Mouse (Mus musculus) heart, embryonic 16.5 days (tissue): ENCODE results near the gene Lyg1. TPM values are rescaled to one million over a fixed set of nuclear protein-coding genes. Genes with fewer than 3 reads are reported as not detected.
"Not testable (repeated sequence)": the region's sequence is repeated elsewhere in the genome, so short reads cannot be mapped to it uniquely, and the experiment has no call there.

Source experiments
- ATAC-seq: fragments of 200-750 bp; cut with Nextera tagmentation; replicated peaks from 2 replicates; pipeline ENCODE4 v1.8.0; 2017; ENCODE audit warnings: moderate number of reproducible peaks; ENCODE audit not compliant: insufficient read depth, low FRiP score; ENCODE audit errors: extremely low read depth
- H3K27ac ChIP-seq: fragments of 300-500 bp; sonication (generic); 2 replicates; pipeline ENCODE4 v1.5.1; 2014; ENCODE audit warnings: mild to moderate bottlenecking, low read length, control low read depth, moderate library complexity
- H3K27me3 ChIP-seq: fragments of 300-500 bp; sonication (generic); 2 replicates; pipeline ENCODE4 v1.6.1; 2014; ENCODE audit warnings: low read length, mixed read lengths; ENCODE audit not compliant: control insufficient read depth, insufficient read depth
- H3K36me3 ChIP-seq: fragments of 300-500 bp; sonication (generic); 2 replicates; pipeline ENCODE4 v1.6.1; 2014; ENCODE audit not compliant: control insufficient read depth, insufficient read depth
- H3K4me1 ChIP-seq: fragments of 300-500 bp; sonication (generic); 2 replicates; pipeline ENCODE4 v1.6.1; 2014; ENCODE audit warnings: low read length, mixed read lengths; ENCODE audit not compliant: control insufficient read depth, insufficient read depth
- H3K4me2 ChIP-seq: fragments of 300-500 bp; sonication (generic); 2 replicates; pipeline ENCODE4 v1.6.1; 2014; ENCODE audit warnings: low read depth, mild to moderate bottlenecking, control low read depth, low read length
- H3K4me3 ChIP-seq: fragments of 300-500 bp; sonication (generic); 2 replicates; pipeline ENCODE4 v1.5.1; 2014; ENCODE audit warnings: mild to moderate bottlenecking, control low read depth, low read length
- H3K9ac ChIP-seq: fragments of 300-500 bp; sonication (generic); 2 replicates; pipeline ENCODE4 v1.6.1; 2014; ENCODE audit warnings: low read length, control low read depth
- H3K9me3 ChIP-seq: fragments of 300-500 bp; sonication (generic); replicated peaks from 2 replicates; pipeline ENCODE4 v1.6.1; 2016; ENCODE audit warnings: low read length; ENCODE audit not compliant: control insufficient read depth
- WGBS: fragments of 180-500 bp; shearing (Covaris S2); extraction: QIAGEN DNeasy Blood & Tissue Kit; methylation state at CpG from one replicate; pipeline ENCODE4 v1.1.7; 2014; 5-methylcytosine and 5-hydroxymethylcytosine counted together
- polyA plus RNA-seq: library from polyadenylated mRNA; unstranded; fragments of >200 nt; fragmentation: Nextera tagmentation; extraction: Ambion mirVana; gene quantifications from 2 replicates; pipeline ENCODE4 v1.2.1, GENCODE M21; 2015

The Lyg1 gene
- polyA plus RNA-seq, 1 experiment from 2014 or later: not detected

- peak overlapping the region; percentile 94 for H3K27ac ChIP-seq
- WGBS: 34% methylated on average over 3 of the region's 3 CpGs
- H3K9ac ChIP-seq: peak overlapping the region; percentile 94
- H3K36me3 ChIP-seq: peaks cover 29% of the 10 kb centered on the region
- no peaks in the 10 kb centered on the region for H3K9me3 ChIP-seq
- H3K4me3 ChIP-seq: peak overlapping the region; percentile 86
- H3K4me2 ChIP-seq: peak overlapping the region; percentile 94
- no peaks in the 10 kb centered on the region for H3K27me3 ChIP-seq
- no peak for ATAC-seq
- peaks cover 15% of the 10 kb centered on the region for H3K4me1 ChIP-seq
Measured at GRCm38 (mm10) chr1:37996226-37996625, 38.7 kb upstream of the Lyg1 start.

DNA sequence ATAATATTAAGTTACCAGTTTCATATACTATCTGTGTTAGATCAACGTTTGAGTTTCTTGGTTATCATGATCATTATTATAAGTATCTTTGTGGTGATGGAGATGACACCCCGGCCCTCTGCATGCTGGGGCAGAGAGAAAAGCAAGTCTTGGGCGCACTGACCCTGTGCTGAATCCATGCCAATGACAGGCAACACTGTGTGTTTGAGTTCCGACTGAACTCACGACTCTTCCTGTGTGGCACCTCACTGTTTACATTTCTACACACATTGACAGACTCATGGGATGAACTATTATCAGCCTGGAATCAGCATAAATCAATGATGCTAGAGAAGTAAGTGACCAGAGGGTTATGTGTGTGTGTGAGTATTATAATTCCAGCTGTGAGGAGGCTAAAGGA lies 30.3 kb upstream of the Lyg1 start:
- H3K4me3 ChIP-seq: no peak overlapping the region
- H3K36me3 ChIP-seq: peaks cover 53% of the 10 kb centered on the region
- no peaks in the 10 kb centered on the region for H3K4me1 ChIP-seq
- 85% methylated on average over 5 of the region's 5 CpGs for WGBS
- no peak overlapping the region for H3K4me2 ChIP-seq
- ATAC-seq: no peak
- no peaks in the 10 kb centered on the region for H3K27me3 ChIP-seq
- H3K9me3 ChIP-seq: no peaks in the 10 kb centered on the region
- no peak overlapping the region for H3K27ac ChIP-seq
- no peak overlapping the region for H3K9ac ChIP-seq

- Histone ChIP-seq H3K4me3 (no peak overlapping the region), H3K9me3 (no peaks in the 10 kb centered on the region), H3K4me2 (no peak overlapping the region), H3K27ac (no peak overlapping the region), H3K9ac (no peak overlapping the region), H3K36me3 (peaks cover 42% of the 10 kb centered on the region), H3K4me1 (no peaks in the 10 kb centered on the region), H3K27me3 (no peaks in the 10 kb centered on the region)
- WGBS: 75% methylated on average over 9 of the region's 9 CpGs
- ATAC-seq: no peak
Measured at GRCm38 (mm10) chr1:37985764-37986323, 28.3 kb upstream of the Lyg1 start.

DNA sequence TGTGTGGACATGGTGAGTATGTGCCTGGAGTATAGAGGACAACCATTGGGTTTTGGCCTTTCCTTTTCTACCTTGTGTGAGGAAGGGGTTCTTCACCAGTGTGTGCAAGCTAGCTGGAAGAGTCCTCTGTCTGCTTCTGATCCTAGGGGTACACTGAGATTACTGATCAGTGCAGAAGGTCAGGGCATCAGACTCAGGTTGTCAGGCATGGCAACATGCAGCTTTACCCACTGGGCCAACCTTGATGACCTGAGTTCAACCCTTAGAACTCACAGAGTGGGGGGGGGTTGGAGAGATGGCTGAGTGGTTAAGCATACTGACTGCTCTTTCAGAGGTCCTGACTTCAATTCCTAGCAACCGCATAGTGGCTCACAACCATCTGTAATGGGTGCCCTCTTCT lies 26.8 kb upstream of the Lyg1 start:
- ATAC-seq: no peak
- 97% methylated on average over 1 of the region's 1 CpGs for WGBS

GRCm38 (mm10) chr1:37977303-37977702 lies 19.7 kb upstream of the Lyg1 start:
- ATAC-seq: no peak

More for the DNA sequence above, 26.8 kb upstream of the Lyg1 start:
- Histone ChIP-seq H3K4me2 (no peak overlapping the region), H3K4me3 (no peak overlapping the region), H3K4me1 (no peaks in the 10 kb centered on the region), H3K9me3 (no peaks in the 10 kb centered on the region), H3K9ac (no peak overlapping the region), H3K27me3 (no peaks in the 10 kb centered on the region), H3K36me3 (peaks cover 29% of the 10 kb centered on the region), H3K27ac (no peak overlapping the region)

GRCm38 (mm10) chr1:37976666-37977065 lies 19.1 kb upstream of the Lyg1 start:
- 68% methylated on average over 9 of the region's 9 CpGs for WGBS
- not testable (repeated sequence) for H3K4me2 ChIP-seq, H3K4me3 ChIP-seq, H3K9ac ChIP-seq, H3K36me3 ChIP-seq, ATAC-seq, H3K27ac ChIP-seq, H3K27me3 ChIP-seq, H3K4me1 ChIP-seq, H3K9me3 ChIP-seq

More at GRCm38 (mm10) chr1:37977303-37977702, 19.7 kb upstream of the Lyg1 start:
- H3K9ac ChIP-seq: no peak overlapping the region
- H3K36me3 ChIP-seq: no peaks in the 10 kb centered on the region
- no peak overlapping the region for H3K4me2 ChIP-seq
- no peak overlapping the region for H3K4me3 ChIP-seq
- WGBS: 88% methylated on average over 7 of the region's 7 CpGs
- H3K4me1 ChIP-seq: no peaks in the 10 kb centered on the region
- H3K27ac ChIP-seq: no peak overlapping the region
- no peaks in the 10 kb centered on the region for H3K27me3 ChIP-seq
- H3K9me3 ChIP-seq: no peaks in the 10 kb centered on the region

DNA sequence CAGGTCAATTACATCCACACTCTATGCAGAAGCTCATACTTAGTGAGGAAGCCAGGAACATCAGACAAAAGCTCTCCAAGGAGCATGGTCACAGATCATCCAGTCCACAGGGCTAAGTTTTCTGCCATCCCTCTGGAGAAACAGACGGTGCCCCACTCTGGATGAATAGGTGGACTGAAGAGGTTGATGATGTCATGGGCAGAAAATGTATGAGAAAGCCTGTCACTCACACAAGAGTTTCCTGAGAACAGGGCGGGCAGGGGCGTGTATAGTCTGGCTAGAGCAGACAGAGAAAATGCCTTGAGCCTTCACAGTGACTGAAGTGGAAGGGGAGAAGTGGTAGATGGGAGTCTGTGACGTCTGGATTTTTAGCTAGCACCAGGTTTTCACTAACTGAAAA lies 14.0 kb upstream of the Lyg1 start:
- WGBS: 33% methylated on average over 4 of the region's 4 CpGs
- no peaks in the 10 kb centered on the region for H3K9me3 ChIP-seq
- ATAC-seq: no peak
- no peaks in the 10 kb centered on the region for H3K4me1 ChIP-seq
- H3K27ac ChIP-seq: no peak overlapping the region
- H3K4me2 ChIP-seq: no peak overlapping the region
- H3K4me3 ChIP-seq: no peak overlapping the region
- H3K36me3 ChIP-seq: no peaks in the 10 kb centered on the region
- H3K9ac ChIP-seq: no peak overlapping the region
- no peaks in the 10 kb centered on the region for H3K27me3 ChIP-seq

- Histone ChIP-seq H3K4me1 (no peaks in the 10 kb centered on the region), H3K36me3 (no peaks in the 10 kb centered on the region), H3K4me3 (no peak overlapping the region), H3K9me3 (no peaks in the 10 kb centered on the region), H3K27ac (no peak overlapping the region), H3K4me2 (no peak overlapping the region), H3K27me3 (no peaks in the 10 kb centered on the region), H3K9ac (no peak overlapping the region)
- 81% methylated on average over 6 of the region's 6 CpGs for WGBS
- ATAC-seq: no peak
Measured at GRCm38 (mm10) chr1:37968746-37969145, 11.2 kb upstream of the Lyg1 start.

DNA sequence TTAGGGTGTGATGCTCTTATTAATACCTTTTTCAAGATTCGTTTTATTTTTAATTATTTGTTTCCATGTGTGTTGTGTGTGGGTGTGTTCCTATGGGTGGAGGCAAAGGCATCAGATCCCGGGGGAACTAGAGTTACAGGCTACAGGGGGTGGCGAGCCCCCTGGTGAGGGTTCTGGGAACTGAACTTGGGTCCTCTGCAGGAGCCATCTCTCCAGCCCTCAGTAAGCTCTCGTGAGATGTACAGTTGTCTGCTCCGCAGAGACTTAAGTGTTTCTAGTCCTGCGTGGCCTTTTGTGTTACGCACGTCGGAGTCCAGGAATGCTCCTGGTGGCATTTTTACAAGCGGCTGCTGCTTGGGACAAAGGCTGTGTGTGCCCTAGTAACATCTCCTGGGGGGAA lies 8.0 kb upstream of the Lyg1 start:
- no peaks in the 10 kb centered on the region for H3K9me3 ChIP-seq
- no peak overlapping the region for H3K4me2 ChIP-seq
- no peak for ATAC-seq
- H3K4me1 ChIP-seq: no peaks in the 10 kb centered on the region
- no peak overlapping the region for H3K4me3 ChIP-seq
- H3K9ac ChIP-seq: no peak overlapping the region
- H3K27me3 ChIP-seq: no peaks in the 10 kb centered on the region
- no peaks in the 10 kb centered on the region for H3K36me3 ChIP-seq
- 49% methylated on average over 10 of the region's 10 CpGs for WGBS
- H3K27ac ChIP-seq: no peak overlapping the region
